Mouse (Mus musculus): ENCODE results near the gene Snd1.

The Snd1 gene

DNA sequence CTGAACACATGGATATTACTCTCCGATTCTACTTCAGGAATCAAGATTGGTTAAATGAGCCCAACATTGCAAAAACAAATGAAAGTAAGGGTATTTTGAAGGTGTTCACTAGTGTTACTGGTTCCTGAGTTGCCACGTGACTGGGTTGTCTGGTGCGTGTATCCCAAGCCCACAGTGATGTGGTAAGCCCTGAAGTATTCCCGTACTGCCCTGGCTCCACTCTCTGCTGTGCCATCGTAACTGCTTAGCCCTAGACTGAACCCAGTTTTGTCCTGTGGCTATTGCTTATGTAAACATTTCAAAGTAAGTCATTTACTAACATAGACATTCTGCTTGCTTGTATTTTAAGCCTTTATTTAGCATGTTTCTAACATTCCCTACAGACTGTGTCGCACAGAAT lies 256.3 kb downstream of the Snd1 start:
- in situ Hi-C loops (cut with MboI; ENCODE audit: unreplicated experiment in 2 of 2): no loop called here

DNA sequence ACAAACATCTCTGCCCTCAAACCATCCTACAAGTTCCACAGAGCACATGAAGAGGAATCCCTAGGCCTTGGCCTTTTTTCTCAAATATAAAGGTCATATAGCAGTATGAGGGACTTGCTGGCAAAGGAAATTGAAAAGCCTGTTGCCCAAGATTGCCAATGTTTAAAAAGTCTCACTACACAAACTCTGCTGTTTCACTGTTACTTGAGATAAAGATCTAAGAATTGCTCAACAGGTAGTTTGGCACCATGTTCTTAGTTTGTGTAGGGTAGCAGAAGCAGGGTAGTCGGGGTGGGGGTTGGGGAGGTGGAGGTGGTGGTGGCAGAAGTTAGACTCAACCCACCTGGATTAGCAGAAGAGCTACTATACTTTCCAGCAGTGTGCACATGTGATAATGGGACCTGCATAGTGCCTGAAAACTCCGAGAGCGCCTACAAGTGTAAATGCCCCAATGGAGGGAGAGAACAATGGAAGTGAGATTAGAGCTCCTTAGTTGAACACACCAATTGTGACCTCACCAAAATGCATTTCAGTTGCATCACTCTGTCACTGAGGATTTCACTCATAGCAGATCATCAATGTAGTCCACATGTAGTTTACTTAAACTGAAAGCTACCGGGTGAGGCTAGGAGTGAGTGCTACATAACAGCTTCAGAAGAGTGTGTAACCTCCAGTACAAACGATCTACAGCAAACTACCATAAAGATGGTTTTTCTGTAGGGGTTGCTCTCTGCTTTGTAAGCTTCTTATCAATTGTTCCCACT lies 259.1 kb downstream of the Snd1 start:
- in situ Hi-C loops (cut with MboI; ENCODE audit: unreplicated experiment in 2 of 2): no loop called here

DNA sequence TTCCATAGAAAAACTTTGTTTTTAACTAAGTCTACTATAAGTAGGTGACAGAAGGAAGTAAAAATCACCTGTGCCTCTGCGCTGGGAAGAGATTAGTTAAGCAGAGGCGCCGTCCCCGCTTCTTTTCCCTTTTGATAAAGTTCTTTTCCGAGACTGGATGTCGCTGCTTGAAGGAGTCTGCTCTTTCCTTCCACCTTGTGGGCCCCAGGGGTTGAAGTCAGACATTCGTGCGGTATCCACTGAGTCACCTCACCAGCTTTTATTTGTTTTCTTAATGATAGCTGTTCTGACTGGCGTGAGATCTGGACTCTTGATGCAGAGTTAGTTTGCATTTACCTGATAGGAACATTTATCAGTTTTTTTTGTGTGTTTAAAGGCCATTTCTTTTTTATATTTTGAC lies 260.2 kb downstream of the Snd1 start:
- in situ Hi-C loops (cut with MboI; ENCODE audit: unreplicated experiment in 2 of 2): no loop called here

DNA sequence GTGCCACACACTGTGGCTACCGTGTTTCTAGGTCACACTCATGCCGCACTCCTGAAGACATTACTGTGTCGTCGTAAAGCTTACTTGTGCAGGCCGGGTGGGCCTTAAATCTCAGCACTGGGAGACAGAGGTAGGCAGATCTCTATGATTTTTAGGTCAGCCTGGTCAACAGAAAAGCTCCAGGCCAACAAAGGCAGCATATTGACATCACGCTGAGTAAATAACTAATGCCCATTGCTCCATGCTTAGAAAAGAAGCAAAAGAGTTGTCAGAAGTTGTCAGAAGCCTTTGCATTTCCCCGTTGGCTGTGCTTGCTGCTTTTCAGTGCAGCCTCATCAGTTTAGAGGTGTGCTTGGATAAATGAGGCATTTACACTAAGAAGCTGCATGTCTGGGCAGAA lies 261.7 kb downstream of the Snd1 start:
- in situ Hi-C loops (cut with MboI; ENCODE audit: unreplicated experiment in 2 of 2): no loop called here

DNA sequence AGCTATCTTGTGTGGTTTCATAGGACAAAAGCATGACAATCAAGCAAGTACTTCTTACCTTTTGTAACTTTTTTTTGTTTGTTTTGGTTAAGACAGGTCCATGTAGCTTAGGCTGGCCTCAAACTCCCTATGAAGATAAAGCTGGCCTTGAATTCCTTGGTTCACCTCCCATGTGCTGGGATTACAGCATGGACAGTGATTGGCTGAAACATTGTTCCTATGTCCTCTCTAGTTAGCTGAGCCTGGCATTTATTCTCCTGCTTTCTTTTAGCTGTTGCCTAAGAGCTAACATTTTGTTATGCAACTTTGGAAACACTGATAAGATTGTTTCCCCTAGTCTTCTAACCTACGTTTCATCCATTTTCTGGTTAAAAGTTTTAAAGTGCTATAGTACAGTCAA lies 262.7 kb downstream of the Snd1 start:
- in situ Hi-C loops (cut with MboI; ENCODE audit: unreplicated experiment in 2 of 2): no loop called here

DNA sequence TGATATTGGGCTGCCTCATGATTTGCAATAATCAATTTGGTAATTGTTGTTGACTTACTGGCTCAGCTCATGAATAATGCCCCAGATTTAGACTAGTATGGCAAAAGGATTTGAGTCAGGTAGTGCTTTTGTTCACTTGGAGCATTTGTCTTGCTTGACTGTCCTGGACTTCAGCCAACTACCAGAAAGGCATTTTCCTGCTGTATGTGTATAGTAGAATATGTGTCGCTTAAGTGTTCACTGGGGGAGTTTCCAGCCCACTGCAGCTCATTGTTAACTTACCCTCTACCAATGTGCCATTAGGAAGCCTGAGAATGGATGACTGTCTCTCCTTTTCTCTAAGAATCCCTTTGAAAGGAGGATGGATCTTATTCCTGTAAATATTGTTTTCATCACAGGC lies 268.6 kb downstream of the Snd1 start:
- in situ Hi-C loops (cut with MboI; ENCODE audit: unreplicated experiment in 2 of 2): no loop called here

DNA sequence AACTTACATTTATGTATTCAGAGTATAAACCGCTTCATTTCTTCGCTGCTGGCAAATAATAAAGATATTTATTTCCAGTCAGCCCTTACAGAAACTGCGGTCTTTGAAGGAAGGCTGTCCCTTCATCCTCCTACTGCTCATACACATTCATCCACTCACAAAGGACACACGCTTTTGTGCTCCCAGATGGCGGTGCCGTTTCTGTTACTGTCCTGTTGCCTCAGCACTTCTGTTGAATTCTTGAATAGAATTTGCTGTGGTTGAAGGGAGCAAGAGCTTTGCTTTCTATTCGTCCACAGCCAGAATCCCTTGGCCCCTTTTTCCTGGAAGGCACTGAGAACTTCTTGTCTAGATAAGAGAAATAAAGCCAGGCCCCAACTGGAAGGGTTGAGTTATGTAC lies 270.9 kb downstream of the Snd1 start:
- in situ Hi-C loops (cut with MboI; ENCODE audit: unreplicated experiment in 2 of 2): no loop called here

DNA sequence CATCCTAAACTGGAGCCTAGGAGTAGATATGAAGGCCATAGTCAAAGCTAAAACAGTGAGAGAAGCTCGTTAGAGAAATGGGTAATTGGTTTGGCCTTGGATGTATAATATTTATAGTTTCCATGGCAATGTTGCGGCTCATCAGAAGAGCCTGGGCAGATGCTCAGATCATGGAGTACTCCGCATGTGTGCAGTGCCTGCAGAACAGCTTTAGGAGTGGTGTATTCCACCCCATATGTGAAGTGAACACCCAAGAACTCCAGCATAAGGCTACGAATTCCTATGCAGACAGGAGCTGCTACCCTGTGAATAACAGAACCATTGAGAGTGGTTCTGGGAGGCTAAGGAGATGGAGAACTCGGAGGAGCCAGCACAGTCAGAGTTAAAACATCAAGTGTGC lies 272.1 kb downstream of the Snd1 start:
- in situ Hi-C loops (cut with MboI; ENCODE audit: unreplicated experiment in 2 of 2): no loop called here

DNA sequence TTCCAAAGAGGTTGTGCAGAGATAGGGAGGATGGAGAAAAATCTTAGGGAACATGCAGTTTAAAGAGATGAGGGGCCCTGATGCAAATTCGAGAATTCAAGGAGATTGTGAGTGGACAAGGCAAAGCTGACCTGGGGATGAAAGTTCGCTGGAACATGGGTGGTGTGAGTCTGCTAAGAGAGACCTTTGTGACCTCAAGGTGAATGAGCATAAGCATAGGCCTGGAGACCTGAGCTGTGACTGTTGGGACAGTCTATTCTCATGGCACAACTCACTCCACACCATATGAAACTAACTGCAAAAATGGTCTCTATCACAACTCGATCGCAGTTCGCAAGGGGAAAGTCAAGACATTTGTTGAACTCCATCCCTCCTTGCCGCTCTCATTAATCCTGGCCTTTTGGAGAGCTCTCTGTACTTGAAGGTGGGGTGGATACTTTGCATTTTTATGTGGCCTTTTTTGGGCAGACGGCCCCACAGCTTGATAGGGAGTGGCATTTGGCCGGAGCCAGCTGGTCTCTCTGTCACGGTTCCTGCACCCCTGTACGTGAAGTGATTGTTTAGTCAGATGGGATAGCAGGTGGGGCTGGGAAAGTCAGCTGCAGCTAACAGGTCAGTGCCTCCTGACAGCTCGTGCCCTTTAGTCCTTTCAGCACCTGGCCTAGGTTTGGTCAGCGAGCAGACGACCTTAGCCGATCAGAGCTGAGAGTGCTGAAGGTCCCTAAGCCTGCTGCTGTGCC lies 273.2 kb downstream of the Snd1 start:
- in situ Hi-C loops (cut with MboI; ENCODE audit: unreplicated experiment in 2 of 2): no loop called here

DNA sequence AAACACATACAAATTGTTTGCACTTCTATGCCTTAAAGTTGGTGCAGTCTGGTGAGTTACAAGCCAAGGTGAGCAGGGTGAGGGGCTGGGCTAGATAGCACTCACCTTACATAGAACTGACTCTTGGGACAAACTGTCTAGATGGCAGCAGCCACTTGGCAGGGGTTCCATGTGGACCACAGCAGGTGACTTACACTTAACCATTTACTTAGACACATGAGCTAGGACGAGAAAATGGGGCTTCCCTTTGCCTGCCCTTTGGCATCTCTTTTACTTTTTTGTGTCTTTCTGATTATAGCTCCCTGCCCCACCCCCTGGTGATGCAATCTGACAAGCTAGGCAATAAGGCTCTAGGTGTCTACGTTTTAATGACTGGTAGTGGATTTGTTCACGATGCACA lies 274.3 kb downstream of the Snd1 start:
- in situ Hi-C loops (cut with MboI; ENCODE audit: unreplicated experiment in 2 of 2): no loop called here

DNA sequence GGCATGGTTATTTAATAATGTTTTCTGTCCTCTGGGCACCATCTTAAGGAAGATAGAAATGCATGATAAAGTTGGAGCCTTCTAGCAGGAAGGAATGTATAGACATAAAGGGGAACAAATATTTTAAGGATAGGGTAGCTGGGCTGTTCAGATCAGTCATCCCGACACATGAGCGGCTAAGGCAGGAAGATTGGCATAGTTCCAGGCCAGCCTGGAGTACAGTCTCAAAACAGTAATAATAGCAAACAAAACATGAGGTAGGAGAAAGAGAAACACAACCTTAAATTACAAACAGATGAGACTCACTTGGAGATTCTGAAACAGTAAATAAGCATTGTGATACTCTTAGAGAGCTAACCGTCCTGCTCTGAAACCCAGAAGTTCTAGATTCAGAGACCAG lies 276.2 kb downstream of the Snd1 start:
- in situ Hi-C loops (cut with MboI; ENCODE audit: unreplicated experiment in 2 of 2): no loop called here

DNA sequence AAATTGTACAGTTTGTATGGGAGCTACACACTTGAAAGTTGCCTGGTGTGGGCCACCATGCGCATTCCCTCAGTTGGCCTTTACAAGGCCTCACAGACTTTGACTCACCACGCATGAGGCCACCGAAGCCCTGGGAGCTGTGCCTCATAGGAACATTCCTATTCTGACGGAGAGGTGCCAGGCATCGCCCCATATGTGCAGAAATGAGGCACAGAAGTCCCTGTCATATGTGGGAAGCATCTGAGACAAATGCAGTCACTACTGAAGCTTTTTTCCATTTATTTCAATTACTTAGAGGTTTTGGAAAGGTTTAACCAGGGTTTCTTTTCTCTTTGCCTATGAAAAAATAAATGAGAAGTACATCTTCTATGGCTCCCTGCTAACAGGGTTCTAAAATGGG lies 278.3 kb downstream of the Snd1 start:
- in situ Hi-C loops (cut with MboI; ENCODE audit: unreplicated experiment in 2 of 2): no loop called here

DNA sequence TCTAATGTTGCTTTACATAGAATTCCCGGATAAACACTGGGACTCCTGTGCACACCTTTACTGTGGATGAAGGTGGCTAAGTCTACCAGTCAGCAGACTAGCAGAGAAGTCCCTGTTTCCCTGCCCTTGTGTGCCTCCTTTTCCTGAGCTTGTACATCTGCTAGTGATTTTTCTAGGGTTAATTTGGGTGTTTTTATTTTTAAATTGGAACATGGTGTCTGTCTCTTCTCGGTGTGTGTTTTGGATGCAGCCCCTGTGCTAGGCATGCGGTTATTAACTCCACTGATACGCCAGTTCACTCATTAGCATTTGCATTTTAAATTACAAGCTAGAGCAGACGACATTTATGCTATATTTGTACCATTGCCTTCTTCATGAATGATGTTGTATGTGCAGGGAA lies 278.7 kb downstream of the Snd1 start:
- in situ Hi-C loops (cut with MboI; ENCODE audit: unreplicated experiment in 2 of 2): no loop called here

DNA sequence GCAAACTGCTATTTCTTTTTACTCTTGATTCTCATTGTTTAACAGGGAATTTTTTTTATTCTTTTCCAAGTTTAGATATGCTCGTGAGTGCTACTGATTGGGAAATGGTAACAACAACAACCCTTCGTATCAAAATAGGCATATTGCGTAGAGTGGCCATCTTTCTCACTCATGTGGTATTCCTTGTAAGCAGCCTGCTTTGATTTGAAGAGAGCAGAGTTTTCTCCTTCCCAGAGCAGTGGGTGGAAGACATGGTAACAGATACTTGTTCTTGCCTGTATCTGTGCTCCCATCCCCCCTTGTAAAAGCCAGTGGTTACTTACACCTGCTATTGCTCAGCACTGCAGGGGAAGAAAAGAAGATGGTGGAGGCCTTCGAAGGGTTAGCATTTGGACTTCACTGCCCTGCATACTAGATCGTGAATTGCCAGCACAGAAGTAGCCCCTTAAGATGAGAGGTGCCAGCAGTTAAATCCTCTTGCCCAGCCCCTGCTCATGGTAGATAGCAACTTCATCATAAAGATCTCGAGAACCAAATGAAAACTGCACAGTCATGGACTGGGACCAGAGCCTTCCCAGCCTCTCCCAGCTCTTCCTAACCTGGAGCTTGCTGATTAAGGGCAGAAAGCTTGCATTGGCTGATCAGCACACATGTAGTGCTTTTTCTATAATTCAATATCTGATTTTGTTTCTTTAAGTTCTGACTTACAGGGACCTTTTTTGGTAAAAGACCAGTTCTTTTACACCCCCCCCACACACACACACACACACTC lies 279.4 kb downstream of the Snd1 start:
- in situ Hi-C loops (cut with MboI; ENCODE audit: unreplicated experiment in 2 of 2): no loop called here

DNA sequence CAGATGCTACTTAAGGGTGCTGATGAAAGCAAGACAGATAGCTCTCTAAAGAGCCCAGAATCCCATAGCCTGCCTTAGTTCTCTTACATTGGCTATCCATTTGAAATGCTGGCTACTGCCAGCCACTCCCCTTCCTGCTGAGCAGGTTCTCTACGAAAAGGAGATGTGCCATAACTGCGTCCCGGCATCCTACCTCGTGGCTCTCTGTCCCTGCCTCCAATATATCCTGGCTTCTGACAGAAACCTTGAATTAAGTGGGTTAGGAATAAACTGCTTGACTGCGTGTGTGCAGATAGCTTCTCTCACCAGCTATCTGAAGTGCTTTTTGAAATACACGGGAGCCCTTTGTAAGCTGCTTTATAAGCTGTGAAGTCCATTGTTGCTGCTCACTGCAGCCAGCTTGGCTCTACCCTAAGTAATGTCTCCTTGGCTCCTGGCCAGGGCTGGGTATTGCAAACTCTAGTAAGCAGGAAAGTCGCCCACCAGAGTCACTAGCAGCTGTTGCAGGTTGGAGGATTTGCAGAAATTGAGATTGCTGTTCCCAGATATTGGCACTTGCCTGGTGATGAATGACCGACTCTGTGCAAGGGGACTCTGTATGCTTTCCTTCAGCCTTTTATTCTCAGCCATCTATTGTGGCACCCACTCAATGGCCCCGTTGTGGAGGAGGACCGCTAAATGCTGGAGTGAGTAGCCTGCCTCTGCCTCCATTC lies 281.5 kb downstream of the Snd1 start:
- in situ Hi-C loops (cut with MboI; ENCODE audit: unreplicated experiment in 2 of 2): no loop called here

DNA sequence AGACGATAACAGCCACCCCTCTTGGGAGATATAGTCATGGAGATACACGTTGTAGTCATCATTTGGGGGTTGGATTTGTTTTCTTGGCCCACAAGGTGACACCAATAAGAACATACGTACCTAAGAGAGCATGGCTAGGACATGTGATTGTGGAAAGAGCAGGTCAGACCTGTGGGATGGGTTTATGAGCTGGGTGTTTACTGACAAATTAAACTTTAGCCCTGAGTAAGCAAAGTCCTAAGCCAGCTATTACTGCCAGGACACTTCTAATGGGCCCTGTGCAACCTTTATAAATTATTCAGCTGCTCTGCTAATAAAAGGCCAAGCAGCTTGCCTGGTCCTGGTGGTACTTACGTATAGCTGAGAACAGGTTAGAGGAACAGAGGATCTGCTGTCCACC lies 283.4 kb downstream of the Snd1 start:
- in situ Hi-C loops (cut with MboI; ENCODE audit: unreplicated experiment in 2 of 2): no loop called here

DNA sequence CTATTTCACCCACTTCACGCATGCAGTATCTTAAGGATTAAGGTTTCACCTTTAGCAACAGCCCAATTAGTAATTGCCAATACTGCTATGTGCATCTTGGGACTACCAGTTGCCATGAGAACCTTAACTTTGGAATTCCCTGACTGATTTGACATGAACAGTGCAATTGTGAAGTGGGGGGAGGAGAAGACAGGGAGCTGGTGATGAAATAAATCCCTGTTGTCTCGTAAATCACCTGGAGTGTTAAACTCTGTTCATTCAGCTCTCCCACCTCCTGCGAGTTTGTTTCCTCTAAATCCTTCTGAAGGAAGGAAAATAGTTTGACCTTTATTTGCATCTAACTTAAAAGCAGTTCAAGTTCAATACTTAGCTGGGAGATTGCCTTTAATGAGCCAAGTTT lies 286.8 kb downstream of the Snd1 start:
- in situ Hi-C loops (cut with MboI; ENCODE audit: unreplicated experiment in 2 of 2): no loop called here

DNA sequence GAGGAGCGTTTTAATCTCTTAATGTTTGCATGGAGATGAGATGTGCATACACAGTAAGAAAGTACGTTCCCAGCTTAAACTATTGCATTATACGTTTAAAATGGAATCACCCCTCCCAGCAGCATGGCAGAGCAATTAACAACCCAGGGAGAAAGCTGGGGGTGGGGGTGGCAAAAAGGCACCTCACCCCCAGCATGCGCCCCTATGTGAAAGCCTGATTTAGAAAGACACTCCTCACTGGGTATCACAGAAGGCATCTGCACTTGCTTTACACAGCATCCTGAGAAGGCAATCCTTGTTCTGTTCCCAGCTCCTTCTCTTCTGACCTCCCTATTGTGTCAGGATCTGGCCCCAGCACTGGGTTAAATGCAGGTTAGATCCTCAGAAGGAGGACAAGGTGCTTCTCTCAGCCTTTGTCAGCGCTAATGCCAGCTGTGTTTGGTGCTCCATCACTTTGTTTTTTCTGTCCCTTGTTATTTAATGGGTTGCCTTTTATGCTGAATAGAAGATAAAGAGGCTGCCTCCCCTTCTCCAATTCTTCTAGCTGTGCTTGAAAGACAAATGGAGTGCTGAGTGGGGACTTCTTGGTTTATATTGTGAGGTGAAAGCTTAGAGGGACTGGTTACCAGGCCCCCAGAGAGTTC lies 287.3 kb downstream of the Snd1 start:
- in situ Hi-C loops (cut with MboI; ENCODE audit: unreplicated experiment in 2 of 2): no loop called here

DNA sequence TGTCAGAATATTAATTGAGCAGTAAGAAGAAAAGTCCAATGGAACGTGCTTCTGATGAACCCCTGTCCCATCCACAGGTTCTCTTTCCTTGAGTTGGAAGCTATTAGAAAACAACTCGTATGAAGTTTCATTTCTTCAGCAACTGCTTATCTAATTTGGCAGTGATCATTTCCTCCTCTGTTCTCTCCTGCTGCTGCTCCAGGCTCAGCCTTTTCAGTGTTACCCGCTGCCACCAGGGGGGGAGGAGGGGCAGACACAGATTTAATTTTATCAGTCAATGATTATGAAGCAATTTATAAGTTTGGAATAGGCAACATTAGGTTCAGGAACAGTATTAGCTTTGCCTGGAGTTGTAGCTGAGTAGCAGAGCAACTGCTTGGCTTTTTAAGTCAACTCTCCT lies 291.7 kb downstream of the Snd1 start:
- in situ Hi-C loops (cut with MboI; ENCODE audit: unreplicated experiment in 2 of 2): no loop called here

DNA sequence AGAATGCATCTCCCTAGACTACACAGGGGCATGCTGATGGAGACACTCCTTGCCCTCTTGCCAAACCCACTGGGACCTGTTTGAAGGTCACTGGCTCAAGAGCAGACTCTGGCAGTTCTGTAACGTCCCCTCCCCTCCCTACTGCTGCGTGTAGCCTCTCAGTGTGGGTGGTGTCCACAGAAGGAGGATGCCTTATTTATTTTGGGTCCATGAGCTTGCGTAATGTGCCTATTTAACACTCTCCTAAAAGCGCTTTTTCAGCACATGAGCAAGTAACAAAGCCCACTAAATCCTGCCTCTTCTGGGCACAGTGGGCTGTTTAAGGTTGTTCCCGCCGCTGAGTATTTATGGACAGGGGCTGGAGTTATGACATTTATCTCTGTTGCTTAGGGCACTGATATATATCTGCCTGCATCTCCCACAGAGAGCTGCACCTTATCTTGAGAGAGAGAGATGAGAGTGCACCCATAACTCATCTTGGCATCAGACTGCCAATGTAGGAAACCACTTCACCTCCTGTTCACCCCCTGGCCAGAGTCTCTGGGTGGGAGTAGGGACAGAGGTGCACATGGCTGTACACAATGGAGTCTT lies 293.0 kb downstream of the Snd1 start:
- in situ Hi-C loops (cut with MboI; ENCODE audit: unreplicated experiment in 2 of 2): no loop called here

Measured in v-Abl transformed pro-B cells (cell line).